In the genomic region with DNA sequence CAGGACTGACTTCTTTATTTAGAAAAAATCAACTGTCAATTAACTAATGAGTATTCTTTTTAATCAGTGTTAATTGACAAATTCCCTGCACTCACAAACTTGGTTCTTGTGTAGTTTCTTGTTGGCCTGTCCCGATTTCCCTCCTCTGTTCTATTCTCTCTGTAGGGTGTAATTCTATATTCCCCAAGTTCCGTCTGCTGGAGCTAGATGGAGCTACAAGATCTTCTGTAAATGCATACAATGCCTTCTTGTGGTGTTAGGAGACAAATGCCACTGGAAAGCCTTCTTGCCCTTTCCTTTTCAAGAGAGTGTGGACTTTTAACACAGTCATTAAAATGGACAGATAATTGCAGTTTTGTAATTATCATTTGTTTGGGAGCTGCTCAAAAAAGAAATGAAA, we compare ENCODE assay signal across 8 mouse cellular contexts.
DNase-seq lines count a peak whose midpoint lies in the region; ATAC-seq and TF ChIP-seq lines count a peak whose summit lies in the region.

No protein-coding gene starts in this region.

- H3K4me2 ChIP-seq in heart, embryonic 11.5 days, result no peak overlapping the region
- no peak overlapping the region for H3K4me2 ChIP-seq in lung, postnatal 0 days (replicated peaks; ENCODE audit: low read depth, low read length)

- no peaks in the 10 kb centered on the region for H3K36me3 ChIP-seq in heart, embryonic 11.5 days (ENCODE audit: control insufficient read depth, insufficient read depth, low read length)
- H3K36me3 ChIP-seq in lung, postnatal 0 days (ENCODE audit: insufficient read depth, low read length), result no peaks in the 10 kb centered on the region

- WGBS in heart, embryonic 11.5 days (ENCODE audit: insufficient replicate concordance), result 19% methylated on average over 2 of the region's 2 CpGs
- 16% methylated on average over 2 of the region's 2 CpGs for WGBS in lung, postnatal 0 days

- peak; percentile 84 for TF ChIP-seq CTCF in lung, postnatal 0 days (IDR thresholded peaks at IDR 0.05)

- intact Hi-C loops in heart, postnatal 10 days (cut with DNase I), result loop anchor here (5.0 to 10.0 kb wide), 5 partner anchors 148 to 1040 kb away; a partner anchor contains a TSS

- no peak overlapping the region for H3K4me3 ChIP-seq in heart, embryonic 11.5 days (ENCODE audit: low read depth, low read length)
- H3K4me3 ChIP-seq in lung, postnatal 0 days (ENCODE audit: low read depth, low read length), result no peak overlapping the region

- H3K9me3 ChIP-seq in heart, embryonic 11.5 days (replicated peaks; ENCODE audit: control insufficient read depth, low read length), result no peaks in the 10 kb centered on the region
- no peaks in the 10 kb centered on the region for H3K9me3 ChIP-seq in lung, postnatal 0 days (ENCODE audit: low read length)

- DNase-seq in heart, postnatal 10 days, result peak; percentile 32 to 34
- peak; percentile 76 for DNase-seq in lung, postnatal 0 days (ENCODE audit: low spot score)
- DNase-seq in lung, postnatal 25 days (ENCODE audit: low spot score), result no peak
- DNase-seq in embryo, embryonic 11.5 days (ENCODE audit: low read depth, low spot score), result peak; percentile 37
- peak; percentile 72 for DNase-seq in retina, postnatal 1 day
- DNase-seq in adrenal gland, postnatal 25 days, result no peak

- H3K27me3 ChIP-seq in heart, embryonic 11.5 days (ENCODE audit: control insufficient read depth, insufficient read depth, low read length), result no peaks in the 10 kb centered on the region
- no peaks in the 10 kb centered on the region for H3K27me3 ChIP-seq in lung, postnatal 0 days (replicated peaks; ENCODE audit: insufficient read depth, low read length)

- TF ChIP-seq EP300 in lung, postnatal 0 days (IDR thresholded peaks at IDR 0.05), result no peak

- no peak overlapping the region for H3K27ac ChIP-seq in heart, embryonic 11.5 days (ENCODE audit: low read depth, low read length)
- H3K27ac ChIP-seq in lung, postnatal 0 days (ENCODE audit: low read length), result no peak overlapping the region

- no peak overlapping the region for H3K9ac ChIP-seq in heart, embryonic 11.5 days (ENCODE audit: low read depth, low read length)
- no peak overlapping the region for H3K9ac ChIP-seq in lung, postnatal 0 days (replicated peaks; ENCODE audit: low read depth)

- ATAC-seq in heart, embryonic 11.5 days (replicated peaks; ENCODE audit: insufficient number of reproducible peaks, low FRiP score, low TSS enrichment), result no peak
- ATAC-seq in lung, postnatal 0 days, result no peak
- no peak for ATAC-seq in granulocyte monocyte progenitor cell, adult 5-6 weeks (replicated peaks; ENCODE audit: poor library complexity, severe bottlenecking)

- H3K4me1 ChIP-seq in heart, embryonic 11.5 days (ENCODE audit: control insufficient read depth, insufficient read depth, low read length), result no peaks in the 10 kb centered on the region
- H3K4me1 ChIP-seq in lung, postnatal 0 days (ENCODE audit: insufficient read depth, low read depth, low read length), result peaks cover 4% of the 10 kb centered on the region; the same call in 1 of the 2 replicates

Comparison
In these comparisons a context has a peak if more than half of its experiments do, and no peak if none do; other contexts are left out.
1. DNase-seq: peak in heart, postnatal 10 days (2 of 2), lung, postnatal 0 days (single experiment), embryo, embryonic 11.5 days (single experiment) and retina, postnatal 1 day (single experiment); none in lung, postnatal 25 days (single experiment) and adrenal gland, postnatal 25 days (single experiment).